Mouse (Mus musculus) adrenal gland, postnatal 25 days (tissue): ENCODE results near the gene Vmn1r43. TPM values are rescaled to one million over a fixed set of nuclear protein-coding genes. Genes with fewer than 3 reads are reported as not detected.
"Not testable (repeated sequence)": the region's sequence is repeated elsewhere in the genome, so short reads cannot be mapped to it uniquely, and the experiment has no call there.

Experiments
- DNase-seq: peaks from one replicate; pipeline ENCODE4 v3.0.0; 2021; ENCODE audit warnings: mixed read lengths
- long read RNA-seq: library from polyadenylated mRNA; stranded (forward); transcript quantifications from one replicate; pipeline ENCODE4 v2.0.0, GENCODE M21; 2021
- total RNA-seq: library from RNA; stranded (reverse); gene quantifications from 2 replicates; pipeline ENCODE4 v1.2.3, GENCODE M21; 2021

Vmn1r43 gene
- total RNA-seq: not detected in 2 replicates
- long read RNA-seq: 0 reads

- DNase-seq: not testable (repeated sequence)
Observed at GRCm38 (mm10) chr6:89876313-89876712, at the start of gene Vmn1r43, which contains the start of gene Vmn1r42. Gene Vmn1r43 (minus strand): TSS chr6:89876413. Gene Vmn1r42 (minus strand): TSS chr6:89876413.

GRCm38 (mm10) chr6:89883812-89884211, 7.6 kb upstream of the Vmn1r43 start:
- DNase-seq: no peak

GRCm38 (mm10) chr6:89883360-89883759, 7.1 kb upstream of the Vmn1r43 start, which contains the start of gene Vmn1r44:
Gene Vmn1r44 (plus strand): TSS chr6:89883660.
- no peak for DNase-seq

GRCm38 (mm10) chr6:89880867-89881266, 4.7 kb upstream of the Vmn1r43 start:
- DNase-seq: no peak

GRCm38 (mm10) chr6:89876963-89877362, 750 bp upstream of the Vmn1r43 start:
- DNase-seq: no peak

GRCm38 (mm10) chr6:89867976-89868375, 8.2 kb downstream of the Vmn1r43 start:
- no peak for DNase-seq

- DNase-seq: no peak
Observed at GRCm38 (mm10) chr6:89867276-89867675, 8.9 kb downstream of the Vmn1r43 start.

GRCm38 (mm10) chr6:89863792-89864191, 12.4 kb downstream of the Vmn1r43 start:
- DNase-seq: no peak

GRCm38 (mm10) chr6:89859839-89860238, 16.4 kb downstream of the Vmn1r43 start:
- DNase-seq: no peak

- DNase-seq: no peak
Observed at GRCm38 (mm10) chr6:89857552-89857951, 18.7 kb downstream of the Vmn1r43 start.

Other genes starting within 250 kb of the Vmn1r43 start
- gene Txnrd3, start 232.4 kb downstream of the Vmn1r43 start, total RNA-seq: 10.3 and 12.8 TPM in 2 replicates
- not detected in 2 replicates for gene Vmn1r40, start 168.9 kb downstream of the Vmn1r43 start, total RNA-seq
- not detected in 2 replicates for gene Vmn1r41, start 135.6 kb downstream of the Vmn1r43 start, total RNA-seq
- gene Vmn1r42, start within 50 bp of the Vmn1r43 start, total RNA-seq: not detected in 2 replicates
- not detected in 2 replicates for gene Vmn1r44, start 7.2 kb upstream of the Vmn1r43 start, total RNA-seq
- gene Vmn1r45, start 64.2 kb upstream of the Vmn1r43 start, total RNA-seq: not detected in 2 replicates
- not detected in 2 replicates for gene Vmn1r46, start 92.9 kb upstream of the Vmn1r43 start, total RNA-seq
- gene Vmn1r47, start 139.7 kb upstream of the Vmn1r43 start, total RNA-seq: not detected in 2 replicates
- not detected in 2 replicates for gene Vmn1r48, start 160.4 kb upstream of the Vmn1r43 start, total RNA-seq
- gene Vmn1r49, start 202.1 kb upstream of the Vmn1r43 start, total RNA-seq: not detected in 2 replicates
- not detected in 2 replicates for gene Vmn1r50, start 225.0 kb upstream of the Vmn1r43 start, total RNA-seq
- not detected in 2 replicates for gene Vmn1r51, start 246.2 kb upstream of the Vmn1r43 start, total RNA-seq